Mouse (Mus musculus) adrenal gland, postnatal 4 days (tissue): ENCODE results near the gene Senp3. TPM values are rescaled to one million over a fixed set of nuclear protein-coding genes. Genes with fewer than 3 reads are reported as not detected.

ENCODE experiments used
- DNase-seq, 2 experiments: peaks; one replicate each; pipeline ENCODE4 v3.0.0; 2021 to 2022; ENCODE audit warnings: low spot score in 2 of 2, mixed read lengths in 2 of 2
- total RNA-seq, 2 experiments: library from RNA; stranded (reverse); gene quantifications; 2 replicates each; pipeline ENCODE4 v1.2.3; 2021

Senp3 gene
- total RNA-seq, 2 experiments from 2014 or later: 86.6 to 90.7 TPM

- peak in 1 of 2 experiments; percentile 84 for DNase-seq
These were observed 1.1 kb upstream of the Senp3 start for GRCm38 (mm10) chr11:69682840-69683533.

- DNase-seq: no peak
These were observed 440 bp upstream of the Senp3 start for GRCm38 (mm10) chr11:69682209-69682839.

GRCm38 (mm10) chr11:69680136-69680855 is 1.6 kb downstream of the Senp3 start:
- DNase-seq: no peak

GRCm38 (mm10) chr11:69679144-69679543 is 2.7 kb downstream of the Senp3 start:
- no peak for DNase-seq

GRCm38 (mm10) chr11:69672211-69672706 is 9.6 kb downstream of the Senp3 start, which contains the start of gene Eif4a1:
Gene Eif4a1, minus strand, starts transcription at chr11:69672423.
- DNase-seq: peak; percentile 96 to 100

- DNase-seq: no peak
These were observed 10.2 kb downstream of the Senp3 start for GRCm38 (mm10) chr11:69671726-69672124.

GRCm38 (mm10) chr11:69670786-69671725 is 10.8 kb downstream of the Senp3 start:
- peak; percentile 92 for DNase-seq

- no peak for DNase-seq
These were observed 15.2 kb downstream of the Senp3 start for GRCm38 (mm10) chr11:69666665-69667005.

GRCm38 (mm10) chr11:69665961-69666664 is 15.8 kb downstream of the Senp3 start, which contains the start of gene Cd68:
Gene Cd68, minus strand, starts transcription at chr11:69666153.
- no peak for DNase-seq

- no peak for DNase-seq
These were observed 16.4 kb downstream of the Senp3 start for GRCm38 (mm10) chr11:69665457-69665960.

- DNase-seq: no peak
These were observed 17.0 kb downstream of the Senp3 start for GRCm38 (mm10) chr11:69664841-69665240.

- no peak for DNase-seq
These were observed 18.1 kb downstream of the Senp3 start for GRCm38 (mm10) chr11:69663795-69664194.

- no peak for DNase-seq
These were observed 18.8 kb downstream of the Senp3 start for GRCm38 (mm10) chr11:69662967-69663671.

GRCm38 (mm10) chr11:69662213-69662966 is 19.5 kb downstream of the Senp3 start, which contains the start of gene Mpdu1:
Gene Mpdu1, minus strand, starts transcription at chr11:69662642.
- peak; percentile 77 to 92 for DNase-seq

GRCm38 (mm10) chr11:69661221-69661881 is 20.5 kb downstream of the Senp3 start:
- DNase-seq: no peak

GRCm38 (mm10) chr11:69657462-69657881 is 24.4 kb downstream of the Senp3 start:
- DNase-seq: no peak

- no peak for DNase-seq
These were observed 25.0 kb downstream of the Senp3 start for GRCm38 (mm10) chr11:69656617-69657461.
